Mouse (Mus musculus) heart, postnatal 0 days (tissue): Measurements from ENCODE around the gene Tpst1. TPM values are rescaled to one million over a fixed set of nuclear protein-coding genes. Genes with fewer than 3 reads are reported as not detected.

Experiments used
- ATAC-seq: fragments of 200-750 bp; cut with Nextera tagmentation; 2 replicates; pipeline ENCODE4 v1.8.0; 2017; ENCODE audit warnings: low read depth, moderate number of reproducible peaks, moderate library complexity; ENCODE audit not compliant: insufficient read depth
- DNase-seq: peaks from one replicate; pipeline ENCODE4 v3.0.0-alpha.2; 2016; ENCODE audit warnings: low spot score
- H3K27ac ChIP-seq: fragments of 300-500 bp; sonication (generic); 2 replicates; pipeline ENCODE4 v1.5.1; 2014; ENCODE audit warnings: low read depth, mild to moderate bottlenecking
- H3K27me3 ChIP-seq: fragments of 300-500 bp; sonication (generic); 2 replicates; pipeline ENCODE4 v1.6.1; 2014; ENCODE audit warnings: low read length, mixed read lengths; ENCODE audit not compliant: control insufficient read depth, insufficient read depth
- H3K36me3 ChIP-seq: fragments of 300-500 bp; sonication (generic); replicated peaks from 2 replicates; pipeline ENCODE4 v1.6.1; 2014; ENCODE audit warnings: low read length, mixed read lengths; ENCODE audit not compliant: control insufficient read depth, insufficient read depth
- H3K4me1 ChIP-seq: fragments of 300-500 bp; sonication (generic); 2 replicates; pipeline ENCODE4 v1.6.1; 2014; ENCODE audit warnings: antibody characterized with exemption; ENCODE audit not compliant: control insufficient read depth, insufficient read depth
- H3K4me2 ChIP-seq: fragments of 300-500 bp; sonication (generic); 2 replicates; pipeline ENCODE4 v1.6.1; 2014; ENCODE audit warnings: low read depth, mild to moderate bottlenecking, low read length, moderate library complexity
- H3K4me3 ChIP-seq: fragments of 300-500 bp; sonication (generic); 2 replicates; pipeline ENCODE4 v1.5.1; 2014; ENCODE audit warnings: low read depth, low read length
- H3K9ac ChIP-seq: fragments of 300-500 bp; sonication (generic); replicated peaks from 2 replicates; pipeline ENCODE4 v1.6.1; 2014; ENCODE audit warnings: low read depth, low read length, mixed read lengths
- H3K9me3 ChIP-seq: fragments of 300-500 bp; sonication (generic); replicated peaks from 2 replicates; pipeline ENCODE4 v1.6.1; 2016; ENCODE audit warnings: low read length; ENCODE audit not compliant: control insufficient read depth
- CTCF ChIP-seq: IDR thresholded peaks from 2 replicates; pipeline ENCODE4 v1.5.1; 2016; ENCODE audit warnings: antibody characterized with exemption, control low read depth, low read depth
- EP300 ChIP-seq: IDR thresholded peaks from 2 replicates; pipeline ENCODE4 v1.6.1; 2016; ENCODE audit warnings: antibody characterized with exemption, low read depth
- WGBS: fragments of 180-500 bp; shearing (Covaris S2); extraction: QIAGEN DNeasy Blood & Tissue Kit; methylation state at CpG from one replicate; pipeline ENCODE4 v1.1.7; 2014; 5-methylcytosine and 5-hydroxymethylcytosine counted together
- polyA plus RNA-seq: library from polyadenylated mRNA; unstranded; fragments of >200 nt; fragmentation: Nextera tagmentation; extraction: Ambion mirVana; gene quantifications from 2 replicates; pipeline ENCODE4 v1.2.1, GENCODE M21; 2015
- total RNA-seq: library from RNA; depleted of rRNA; stranded (reverse); fragments of >200 nt; gene quantifications from 2 replicates; pipeline ENCODE4 v1.2.3, GENCODE M21; 2014; ENCODE audit warnings: low replicate concordance

The Tpst1 gene
- total and polyA plus RNA-seq, 2 experiments from 2014 or later = 20.7 to 23.7 TPM

GRCm38 (mm10) chr5:130082431-130082830 lies 9.3 kb downstream of the Tpst1 start:
- Histone ChIP-seq H3K27me3 (peaks cover 7% of the 10 kb centered on the region; the same call in 1 of the 2 replicates), H3K4me3 (no peak overlapping the region), H3K9me3 (no peaks in the 10 kb centered on the region), H3K9ac (no peak overlapping the region), H3K4me2 (no peak overlapping the region), H3K4me1 (peaks cover 6% of the 10 kb centered on the region; the same call in 1 of the 2 replicates), H3K27ac (no peak overlapping the region), H3K36me3 (no peaks in the 10 kb centered on the region)
- 69% methylated on average over 4 of the region's 4 CpGs for WGBS
- TF ChIP-seq CTCF = no peak
- no peak for TF ChIP-seq EP300
- DNase-seq (no peak), ATAC-seq (no peak)

GRCm38 (mm10) chr5:130084271-130084670 lies 11.1 kb downstream of the Tpst1 start:
- Histone ChIP-seq H3K4me1 (peaks cover 6% of the 10 kb centered on the region; the same call in 1 of the 2 replicates), H3K9ac (no peak overlapping the region), H3K9me3 (no peaks in the 10 kb centered on the region), H3K27ac (no peak overlapping the region), H3K27me3 (no peaks in the 10 kb centered on the region), H3K36me3 (no peaks in the 10 kb centered on the region), H3K4me3 (no peak overlapping the region), H3K4me2 (no peak overlapping the region)
- ATAC-seq = no peak
- no peak for TF ChIP-seq EP300
- no peak for TF ChIP-seq CTCF
- 72% methylated on average over 3 of the region's 3 CpGs for WGBS
- DNase-seq = no peak

GRCm38 (mm10) chr5:130088008-130088407 lies 14.9 kb downstream of the Tpst1 start:
- Histone ChIP-seq H3K4me2 (no peak overlapping the region), H3K27me3 (no peaks in the 10 kb centered on the region), H3K4me3 (no peak overlapping the region), H3K9me3 (no peaks in the 10 kb centered on the region), H3K27ac (no peak overlapping the region), H3K36me3 (no peaks in the 10 kb centered on the region), H3K4me1 (no peaks in the 10 kb centered on the region), H3K9ac (no peak overlapping the region)
- ATAC-seq (no peak), DNase-seq (no peak)
- WGBS = 92% methylated on average over 7 of the region's 7 CpGs
- TF ChIP-seq CTCF (no peak), EP300 (no peak)

- 93% methylated on average over 4 of the region's 4 CpGs for WGBS
- H3K27me3 ChIP-seq = no peaks in the 10 kb centered on the region
- H3K4me1 ChIP-seq = no peaks in the 10 kb centered on the region
- no peak for DNase-seq
- no peak for TF ChIP-seq EP300
- TF ChIP-seq CTCF = no peak
- H3K36me3 ChIP-seq = no peaks in the 10 kb centered on the region
- no peak overlapping the region for H3K9ac ChIP-seq
- H3K4me2 ChIP-seq = no peak overlapping the region
- H3K4me3 ChIP-seq = no peak overlapping the region
- H3K27ac ChIP-seq = no peak overlapping the region
- H3K9me3 ChIP-seq = no peaks in the 10 kb centered on the region
- no peak for ATAC-seq
Measured at GRCm38 (mm10) chr5:130088612-130089011, 15.5 kb downstream of the Tpst1 start.

GRCm38 (mm10) chr5:130089177-130089576 lies 16.1 kb downstream of the Tpst1 start:
- TF ChIP-seq CTCF = no peak
- no peak for TF ChIP-seq EP300
- Histone ChIP-seq H3K36me3 (no peaks in the 10 kb centered on the region), H3K27ac (no peak overlapping the region), H3K27me3 (no peaks in the 10 kb centered on the region), H3K4me3 (no peak overlapping the region), H3K4me2 (no peak overlapping the region), H3K4me1 (no peaks in the 10 kb centered on the region), H3K9me3 (no peaks in the 10 kb centered on the region), H3K9ac (no peak overlapping the region)
- DNase-seq = no peak
- no peak for ATAC-seq
- 72% methylated on average over 7 of the region's 7 CpGs for WGBS

- Histone ChIP-seq H3K27me3 (no peaks in the 10 kb centered on the region), H3K4me3 (no peak overlapping the region), H3K36me3 (no peaks in the 10 kb centered on the region), H3K9me3 (no peaks in the 10 kb centered on the region), H3K9ac (no peak overlapping the region), H3K4me1 (no peaks in the 10 kb centered on the region), H3K27ac (no peak overlapping the region), H3K4me2 (no peak overlapping the region)
- TF ChIP-seq EP300 (no peak), CTCF (no peak)
- DNase-seq (no peak), ATAC-seq (no peak)
- 78% methylated on average over 18 of the region's 18 CpGs for WGBS
Measured at GRCm38 (mm10) chr5:130089626-130090393, 16.7 kb downstream of the Tpst1 start.
